Mouse (Mus musculus): Measurements from ENCODE around the gene Tgfa. TPM values are rescaled to one million over a fixed set of nuclear protein-coding genes. Genes with fewer than 3 reads are reported as not detected.

Tgfa gene
- total RNA-seq, 2 experiments from 2014 or later, result 0.52 TPM; not detected in 1

GRCm38 (mm10) chr6:86186106-86186955, 8.7 kb upstream of the Tgfa start:
- ATAC-seq (replicated peaks; ENCODE audit: poor library complexity), result no peak

- no peak for ATAC-seq (replicated peaks; ENCODE audit: poor library complexity)
Observed at GRCm38 (mm10) chr6:86188741-86189480, 6.1 kb upstream of the Tgfa start.

- no peak for ATAC-seq (replicated peaks; ENCODE audit: poor library complexity)
Observed at GRCm38 (mm10) chr6:86190622-86191021, 4.4 kb upstream of the Tgfa start.

- no peak for ATAC-seq (replicated peaks; ENCODE audit: poor library complexity)
Observed at GRCm38 (mm10) chr6:86192978-86193377, 2.0 kb upstream of the Tgfa start.

- ATAC-seq (replicated peaks; ENCODE audit: poor library complexity), result peak; percentile 60
Observed at GRCm38 (mm10) chr6:86193879-86194278, 1.1 kb upstream of the Tgfa start.

GRCm38 (mm10) chr6:86196034-86196433, 1.0 kb downstream of the Tgfa start:
- ATAC-seq (replicated peaks; ENCODE audit: poor library complexity), result no peak

GRCm38 (mm10) chr6:86197150-86197862, 2.3 kb downstream of the Tgfa start:
- peak; percentile 38 for ATAC-seq (replicated peaks; ENCODE audit: poor library complexity)

GRCm38 (mm10) chr6:86200934-86201333, 5.9 kb downstream of the Tgfa start:
- no peak for ATAC-seq (replicated peaks; ENCODE audit: poor library complexity)

- peak; percentile 52; the same call in 1 of the 2 replicates for ATAC-seq (replicated peaks; ENCODE audit: poor library complexity)
Observed at GRCm38 (mm10) chr6:86203101-86203500, 8.1 kb downstream of the Tgfa start.

- no peak for ATAC-seq (replicated peaks; ENCODE audit: poor library complexity)
Observed at GRCm38 (mm10) chr6:86206014-86206413, 11.0 kb downstream of the Tgfa start.

GRCm38 (mm10) chr6:86206985-86207384, 12.0 kb downstream of the Tgfa start:
- ATAC-seq (replicated peaks; ENCODE audit: poor library complexity), result no peak

GRCm38 (mm10) chr6:86209133-86210016, 14.4 kb downstream of the Tgfa start:
- peak; percentile 34; the same call in 1 of the 2 replicates for ATAC-seq (replicated peaks; ENCODE audit: poor library complexity)

GRCm38 (mm10) chr6:86210017-86210408, 15.0 kb downstream of the Tgfa start:
- peak; percentile 64 for ATAC-seq (replicated peaks; ENCODE audit: poor library complexity)

- ATAC-seq (replicated peaks; ENCODE audit: poor library complexity), result no peak
Observed at GRCm38 (mm10) chr6:86210619-86211018, 15.6 kb downstream of the Tgfa start.

GRCm38 (mm10) chr6:86211081-86211763, 16.2 kb downstream of the Tgfa start:
- no peak for ATAC-seq (replicated peaks; ENCODE audit: poor library complexity)

- ATAC-seq (replicated peaks; ENCODE audit: poor library complexity), result no peak
Observed at GRCm38 (mm10) chr6:86212871-86213640, 18.0 kb downstream of the Tgfa start.

- no peak for ATAC-seq (replicated peaks; ENCODE audit: poor library complexity)
Observed at GRCm38 (mm10) chr6:86218066-86218465, 23.0 kb downstream of the Tgfa start.

GRCm38 (mm10) chr6:86218739-86219138, 23.7 kb downstream of the Tgfa start:
- ATAC-seq (replicated peaks; ENCODE audit: poor library complexity), result no peak

GRCm38 (mm10) chr6:86219494-86219893, 24.5 kb downstream of the Tgfa start:
- no peak for ATAC-seq (replicated peaks; ENCODE audit: poor library complexity)

Data from megakaryocyte progenitor cell, adult 5-6 weeks (primary cell).